Mouse (Mus musculus) neural tube, embryonic 14.5 days (tissue): ENCODE results near the gene Krt82. TPM values are rescaled to one million over a fixed set of nuclear protein-coding genes. Genes with fewer than 3 reads are reported as not detected.

Source experiments
- ATAC-seq: fragments of 200-750 bp; cut with Nextera tagmentation; 2 replicates; pipeline ENCODE4 v1.8.0; 2017; ENCODE audit warnings: low read depth, mild to moderate bottlenecking, moderate TSS enrichment, moderate library complexity
- H3K27ac ChIP-seq: fragments of 300-500 bp; sonication (generic); 2 replicates; pipeline ENCODE4 v1.5.1; 2014; ENCODE audit warnings: low read depth, mild to moderate bottlenecking, control low read depth, low read length, moderate library complexity, mixed read lengths
- H3K27me3 ChIP-seq: fragments of 300-500 bp; sonication (generic); 2 replicates; pipeline ENCODE4 v1.6.1; 2014; ENCODE audit warnings: low read length; ENCODE audit not compliant: control insufficient read depth, insufficient read depth
- H3K36me3 ChIP-seq: fragments of 300-500 bp; sonication (generic); 2 replicates; pipeline ENCODE4 v1.6.1; 2014; ENCODE audit warnings: low read length, mixed read lengths; ENCODE audit not compliant: control insufficient read depth, insufficient read depth
- H3K4me1 ChIP-seq: fragments of 300-500 bp; sonication (generic); 2 replicates; pipeline ENCODE4 v1.6.1; 2014; ENCODE audit warnings: low read length; ENCODE audit not compliant: control insufficient read depth, insufficient read depth
- H3K4me2 ChIP-seq: fragments of 300-500 bp; sonication (generic); 2 replicates; pipeline ENCODE4 v1.6.1; 2014; ENCODE audit warnings: mild to moderate bottlenecking, low read depth, low read length, control low read depth
- H3K4me3 ChIP-seq: fragments of 300-500 bp; sonication (generic); 2 replicates; pipeline ENCODE4 v1.5.1; 2014; ENCODE audit warnings: low read depth, low read length, control low read depth, mixed read lengths
- H3K9ac ChIP-seq: fragments of 300-500 bp; sonication (generic); replicated peaks from 2 replicates; pipeline ENCODE4 v1.6.1; 2014; ENCODE audit warnings: low read depth, mild to moderate bottlenecking, control low read depth, low read length, mixed read lengths
- H3K9me3 ChIP-seq: fragments of 300-500 bp; sonication (generic); 2 replicates; pipeline ENCODE4 v1.6.1; 2016; ENCODE audit warnings: low read length; ENCODE audit not compliant: control insufficient read depth
- WGBS: fragments of 180-500 bp; shearing (Covaris S2); extraction: QIAGEN DNeasy Blood & Tissue Kit; methylation state at CpG from one replicate; pipeline ENCODE4 v1.1.7; 2014; 5-methylcytosine and 5-hydroxymethylcytosine counted together
- polyA plus RNA-seq: library from polyadenylated mRNA; unstranded; fragments of >200 nt; fragmentation: Nextera tagmentation; extraction: Ambion mirVana; gene quantifications from 2 replicates; pipeline ENCODE4 v1.2.1, GENCODE M21; 2014

Krt82 gene
- polyA plus RNA-seq, 1 experiment from 2014 or later, result not detected

DNA sequence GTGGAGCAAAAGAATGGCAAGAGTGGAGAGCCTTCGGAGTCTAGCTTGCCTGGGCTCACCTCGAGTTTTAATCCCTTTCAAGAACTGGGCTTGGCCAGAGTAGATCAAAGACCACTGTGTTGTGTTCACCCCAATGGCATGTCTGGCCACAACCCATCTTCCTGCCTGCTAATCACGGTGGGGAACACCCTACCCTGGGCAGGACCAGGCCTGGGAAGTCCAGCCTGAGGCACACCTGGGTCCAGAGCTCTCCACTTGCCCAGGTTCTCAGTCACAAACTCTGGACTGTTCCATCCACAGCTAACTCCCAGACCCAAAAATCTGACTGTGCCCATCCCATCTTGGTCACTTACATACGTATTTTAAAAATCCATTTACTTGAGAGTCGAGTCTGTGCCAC lies 12.4 kb upstream of the Krt82 start, which contains the start of gene Krt90:
Krt90 (minus strand) TSS at position 101 of the 400 bp plus-strand sequence.
- H3K4me3 ChIP-seq, result no peak within 1 kb of the TSS
- WGBS, result 71% methylated on average over 5 of the region's 5 CpGs
- H3K27ac ChIP-seq, result no peak within 1 kb of the TSS
- H3K9me3 ChIP-seq, result no peaks in the 10 kb centered on the region
- no peaks in the 10 kb centered on the region for H3K27me3 ChIP-seq
- no peak for ATAC-seq
- no peak within 1 kb of the TSS for H3K9ac ChIP-seq
- no peaks in the 10 kb centered on the region for H3K4me1 ChIP-seq
- no peaks in the 10 kb centered on the region for H3K36me3 ChIP-seq
- H3K4me2 ChIP-seq, result no peak within 1 kb of the TSS

DNA sequence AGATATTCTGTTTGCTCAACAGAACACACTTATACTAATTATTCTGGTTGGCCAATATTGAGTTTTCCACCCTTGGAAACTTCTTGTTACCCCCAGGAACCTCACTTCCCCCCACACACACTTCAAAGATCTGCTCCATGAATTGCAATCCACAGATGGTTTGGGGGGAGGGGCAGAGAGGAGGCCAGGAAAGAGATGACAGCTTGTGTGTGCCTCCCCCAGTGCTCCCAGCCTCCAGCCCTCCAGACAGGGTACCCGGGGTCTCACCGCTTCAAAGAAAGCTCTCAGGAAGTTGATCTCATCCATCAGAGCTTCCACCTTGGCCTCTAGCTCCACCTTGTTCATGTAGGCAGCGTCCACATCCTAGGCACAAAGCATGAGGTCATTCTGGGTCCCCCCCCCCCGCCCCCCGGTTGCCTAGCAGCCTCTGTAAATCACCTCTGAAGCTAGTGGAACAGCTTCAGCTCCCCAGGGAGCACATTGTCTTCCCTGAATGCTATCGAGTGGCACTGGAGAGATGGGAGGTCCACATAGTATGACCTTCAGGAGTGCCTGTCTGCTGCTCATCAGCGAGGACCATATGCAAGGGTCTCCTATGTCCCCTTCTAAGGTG lies 7.7 kb upstream of the Krt82 start:
- WGBS, result 2% methylated on average over 7 of the region's 7 CpGs
- H3K4me2 ChIP-seq, result no peak overlapping the region
- no peak for ATAC-seq
- H3K27ac ChIP-seq, result no peak overlapping the region
- no peak overlapping the region for H3K9ac ChIP-seq
- no peaks in the 10 kb centered on the region for H3K27me3 ChIP-seq
- H3K4me1 ChIP-seq, result no peaks in the 10 kb centered on the region
- H3K4me3 ChIP-seq, result no peak overlapping the region
- H3K9me3 ChIP-seq, result no peaks in the 10 kb centered on the region
- H3K36me3 ChIP-seq, result no peaks in the 10 kb centered on the region

DNA sequence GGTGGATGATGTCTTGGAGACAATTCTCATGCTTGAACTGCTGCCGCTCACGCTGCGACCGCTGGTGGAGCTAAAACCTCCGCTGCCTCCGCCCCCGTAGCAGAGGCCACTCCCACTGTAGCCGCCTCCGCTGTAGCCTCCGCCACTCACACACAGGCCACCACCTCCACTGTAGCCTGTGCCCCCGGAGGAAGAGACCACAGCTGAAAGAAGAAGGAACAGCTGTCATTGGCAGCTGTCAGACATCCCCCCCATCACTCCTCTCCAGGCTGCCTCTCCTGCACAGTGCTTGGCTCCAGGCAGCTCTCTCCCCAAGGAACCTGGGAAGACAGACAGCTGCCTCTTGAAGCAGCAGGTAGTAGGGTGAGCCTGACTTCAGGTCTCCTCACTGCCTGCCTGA lies 2.7 kb upstream of the Krt82 start:
- Histone ChIP-seq H3K4me2 (peak overlapping the region; percentile 15; the same call in 1 of the 2 replicates), H3K9ac (no peak overlapping the region), H3K4me3 (no peak overlapping the region), H3K27me3 (no peaks in the 10 kb centered on the region), H3K27ac (no peak overlapping the region), H3K9me3 (no peaks in the 10 kb centered on the region), H3K4me1 (no peaks in the 10 kb centered on the region), H3K36me3 (no peaks in the 10 kb centered on the region)
- WGBS, result 0% methylated on average over 11 of the region's 11 CpGs
- ATAC-seq, result peak; percentile 69; the same call in 1 of the 2 replicates

DNA sequence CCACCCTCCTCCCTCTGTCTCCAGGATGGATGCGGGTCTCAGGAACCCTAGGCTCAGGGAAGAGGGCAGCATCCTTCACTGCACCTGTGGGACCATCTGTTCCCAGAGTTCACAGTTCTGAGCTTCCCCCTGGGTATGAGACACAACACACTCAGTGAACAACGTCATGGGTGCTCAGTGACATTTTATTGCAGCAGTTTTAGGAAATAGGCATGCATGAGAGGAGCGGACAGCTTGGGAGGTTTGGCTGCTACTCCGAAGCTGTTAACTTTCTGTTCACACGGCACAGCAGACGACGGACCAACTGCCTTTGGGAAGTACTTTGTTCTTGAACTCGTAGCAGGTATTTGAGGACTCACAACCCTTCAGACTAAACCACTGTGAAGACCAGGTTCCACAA lies 1.7 kb upstream of the Krt82 start:
- no peak overlapping the region for H3K4me3 ChIP-seq
- H3K4me1 ChIP-seq, result no peaks in the 10 kb centered on the region
- no peak overlapping the region for H3K4me2 ChIP-seq
- H3K27me3 ChIP-seq, result no peaks in the 10 kb centered on the region
- H3K27ac ChIP-seq, result no peak overlapping the region
- no peak for ATAC-seq
- no peak overlapping the region for H3K9ac ChIP-seq
- 74% methylated on average over 8 of the region's 8 CpGs for WGBS
- no peaks in the 10 kb centered on the region for H3K36me3 ChIP-seq
- no peaks in the 10 kb centered on the region for H3K9me3 ChIP-seq

DNA sequence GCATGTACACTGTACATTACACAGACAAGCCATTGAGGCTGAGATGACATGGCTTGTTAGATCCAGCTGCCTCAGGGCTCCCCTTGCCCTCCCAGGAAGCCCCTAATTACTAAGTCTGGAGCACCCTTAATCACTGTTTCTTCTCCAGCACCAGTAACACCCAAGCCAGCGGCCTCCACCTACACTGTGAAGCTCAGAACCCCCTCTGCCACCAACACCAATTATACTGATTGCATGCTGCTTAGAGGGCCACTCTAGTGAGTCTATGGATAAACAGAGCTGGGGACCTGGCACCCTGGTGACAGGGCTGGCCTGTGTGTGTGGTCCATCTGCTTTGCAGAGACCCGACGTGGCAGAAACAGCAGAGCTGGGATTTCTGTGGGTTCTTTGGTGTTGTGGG lies 6.0 kb downstream of the Krt82 start:
- no peak overlapping the region for H3K4me2 ChIP-seq
- H3K36me3 ChIP-seq, result no peaks in the 10 kb centered on the region
- H3K4me1 ChIP-seq, result no peaks in the 10 kb centered on the region
- no peak for ATAC-seq
- H3K9ac ChIP-seq, result no peak overlapping the region
- no peak overlapping the region for H3K4me3 ChIP-seq
- H3K9me3 ChIP-seq, result no peaks in the 10 kb centered on the region
- no peaks in the 10 kb centered on the region for H3K27me3 ChIP-seq
- H3K27ac ChIP-seq, result no peak overlapping the region
- 67% methylated on average over 3 of the region's 3 CpGs for WGBS

DNA sequence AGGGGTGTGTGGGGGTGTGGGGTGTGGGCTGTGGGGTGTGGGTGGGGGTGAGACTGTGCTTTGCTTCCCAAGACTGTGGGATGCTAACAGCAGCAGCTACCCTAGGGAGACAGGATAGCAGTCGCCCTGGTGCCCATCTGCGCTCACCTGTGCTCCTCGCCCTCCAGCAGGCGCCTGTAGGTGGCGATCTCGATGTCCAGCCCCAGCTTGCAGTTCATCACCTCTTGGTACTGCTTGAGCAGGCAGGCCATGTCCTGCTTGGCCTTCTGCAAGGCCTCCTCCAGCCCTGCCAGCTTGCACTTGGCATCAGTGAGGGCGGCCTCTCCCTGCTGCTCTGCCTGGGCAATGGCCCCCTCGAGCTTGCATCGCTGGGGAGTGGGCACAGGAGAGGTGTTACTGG lies 7.9 kb downstream of the Krt82 start:
- ATAC-seq, result no peak
- H3K4me1 ChIP-seq, result no peaks in the 10 kb centered on the region
- H3K27me3 ChIP-seq, result no peaks in the 10 kb centered on the region
- H3K27ac ChIP-seq, result no peak overlapping the region
- H3K36me3 ChIP-seq, result no peaks in the 10 kb centered on the region
- WGBS, result 60% methylated on average over 9 of the region's 9 CpGs
- H3K4me3 ChIP-seq, result no peak overlapping the region
- no peak overlapping the region for H3K4me2 ChIP-seq
- no peak overlapping the region for H3K9ac ChIP-seq
- no peaks in the 10 kb centered on the region for H3K9me3 ChIP-seq

DNA sequence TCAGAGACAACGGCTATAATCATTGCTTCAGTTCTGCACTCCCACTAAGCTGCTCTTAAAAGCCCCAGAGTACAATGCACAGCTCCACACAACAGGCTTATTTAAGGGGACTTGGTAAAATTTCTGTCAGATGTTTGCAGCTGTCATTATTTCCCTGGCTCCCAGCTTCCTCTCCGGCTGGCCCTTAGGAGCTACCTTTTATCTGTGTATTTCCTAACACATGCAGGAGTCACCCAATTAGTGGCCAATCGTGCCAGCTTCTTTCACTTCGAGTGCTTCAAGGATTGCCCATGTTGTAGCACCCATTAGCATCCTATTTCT lies 11.9 kb downstream of the Krt82 start:
- Histone ChIP-seq H3K4me2 (no peak overlapping the region), H3K4me1 (no peaks in the 10 kb centered on the region), H3K36me3 (no peaks in the 10 kb centered on the region), H3K27ac (no peak overlapping the region), H3K27me3 (no peaks in the 10 kb centered on the region), H3K9ac (no peak overlapping the region), H3K9me3 (no peaks in the 10 kb centered on the region), H3K4me3 (no peak overlapping the region)
- no peak for ATAC-seq
- 55% methylated on average over 4 of the region's 4 CpGs for WGBS

DNA sequence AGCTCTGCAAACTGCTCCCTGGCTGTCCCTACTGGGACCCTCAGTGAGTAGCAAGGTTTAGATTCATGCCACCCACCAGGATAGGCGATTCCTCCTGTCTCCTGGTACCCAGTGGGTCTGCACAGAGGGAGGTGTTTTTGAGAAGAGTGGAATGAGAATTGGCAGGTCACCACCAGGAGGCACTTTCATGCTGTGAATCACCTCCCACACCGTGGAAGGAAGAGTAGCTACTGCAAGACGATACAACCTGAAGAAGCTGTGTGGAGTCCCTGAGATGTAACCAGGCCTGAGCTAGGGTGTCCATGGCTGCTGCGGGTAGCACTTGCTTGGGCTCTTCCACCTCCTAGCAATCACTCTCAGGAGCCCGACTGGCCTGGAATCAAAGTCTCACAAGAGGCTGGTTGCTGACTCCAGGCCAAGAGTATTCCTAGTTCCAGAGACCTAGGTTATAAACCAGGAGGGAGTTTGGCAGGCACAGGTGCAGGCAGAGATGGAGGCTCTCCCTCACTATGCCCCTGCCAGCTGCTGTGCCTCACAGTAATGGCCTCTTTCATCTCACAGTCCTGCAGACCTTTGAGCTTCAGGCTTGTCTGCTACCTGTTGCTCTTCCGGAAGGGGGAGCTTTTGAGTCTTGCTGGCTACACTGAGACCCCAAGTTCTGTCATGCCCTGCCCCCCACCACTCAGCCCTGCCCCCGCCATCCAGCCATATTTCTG lies 12.4 kb downstream of the Krt82 start:
- no peak overlapping the region for H3K4me3 ChIP-seq
- no peak overlapping the region for H3K4me2 ChIP-seq
- WGBS, result 40% methylated on average over 7 of the region's 7 CpGs

DNA sequence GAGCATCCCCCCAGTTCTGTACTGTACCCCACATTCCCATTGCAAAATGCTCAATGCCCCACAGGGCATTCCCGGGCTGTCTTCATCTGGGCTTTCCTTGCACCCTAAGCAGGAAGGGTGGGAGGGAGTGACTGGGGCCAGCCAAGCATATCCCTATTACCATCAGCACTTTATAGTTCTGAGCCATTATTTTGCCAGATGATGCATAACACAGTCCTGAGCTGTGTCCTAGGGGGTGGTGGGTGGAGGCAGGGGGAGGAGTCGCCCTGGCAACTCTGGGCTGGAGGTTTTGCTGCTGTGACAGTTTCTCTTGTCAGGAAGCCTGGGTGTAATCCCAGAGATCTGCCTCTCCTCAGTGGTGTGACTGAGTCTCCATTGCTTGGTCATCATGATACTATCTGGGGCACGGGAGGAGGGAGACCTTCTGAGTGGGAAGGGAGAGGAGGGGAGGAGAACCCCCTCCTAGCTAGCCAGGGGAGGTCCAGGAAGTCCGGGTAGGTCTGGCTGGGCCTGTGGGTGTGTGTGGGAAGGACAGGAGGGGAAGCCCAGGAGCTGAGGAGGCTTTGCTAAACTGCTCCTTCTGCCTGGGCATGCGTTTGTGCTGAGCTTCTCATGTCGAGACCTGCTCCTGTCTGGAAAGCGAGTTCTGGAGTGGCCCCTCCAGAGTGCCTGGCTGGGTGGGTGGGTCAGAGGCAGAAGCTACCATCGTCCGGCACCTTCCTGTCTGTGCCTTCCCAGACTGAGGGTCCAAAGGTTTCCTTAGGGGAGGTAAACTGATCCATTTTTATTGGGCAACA lies 14.2 kb downstream of the Krt82 start:
- H3K4me1 ChIP-seq, result no peaks in the 10 kb centered on the region
- no peak overlapping the region for H3K4me2 ChIP-seq
- no peak overlapping the region for H3K9ac ChIP-seq
- no peak overlapping the region for H3K4me3 ChIP-seq
- H3K27me3 ChIP-seq, result no peaks in the 10 kb centered on the region
- 63% methylated on average over 9 of the region's 9 CpGs for WGBS
- no peak overlapping the region for H3K27ac ChIP-seq
- ATAC-seq, result peak; percentile 58; the same call in 1 of the 2 replicates
- no peaks in the 10 kb centered on the region for H3K36me3 ChIP-seq
- no peaks in the 10 kb centered on the region for H3K9me3 ChIP-seq

More for the DNA sequence above, 12.4 kb downstream of the Krt82 start:
- Histone ChIP-seq H3K4me1 (no peaks in the 10 kb centered on the region), H3K9me3 (no peaks in the 10 kb centered on the region), H3K27me3 (no peaks in the 10 kb centered on the region), H3K36me3 (no peaks in the 10 kb centered on the region), H3K27ac (no peak overlapping the region), H3K9ac (no peak overlapping the region)
- no peak for ATAC-seq
